Mouse (Mus musculus) adrenal gland, postnatal 4 days (tissue): ENCODE measurements around the gene Foxc1. TPM values are rescaled to one million over a fixed set of nuclear protein-coding genes. Genes with fewer than 3 reads are reported as not detected.

Experiments
- DNase-seq, 2 experiments: peaks; one replicate each; pipeline ENCODE4 v3.0.0; 2021 to 2022; ENCODE audit warnings: low spot score in 2 of 2, mixed read lengths in 2 of 2
- long read RNA-seq, 2 experiments: library from polyadenylated mRNA; stranded (forward); transcript quantifications; one replicate each; pipeline ENCODE4 v2.0.0; 2021
- total RNA-seq, 2 experiments: library from RNA; stranded (reverse); gene quantifications; 2 replicates each; pipeline ENCODE4 v1.2.3; 2021

Gene Foxc1
- total RNA-seq, result 10 to 100 TPM in 1 of 2 experiments, 1 to 10 TPM in 1; 9.7 to 13.4 TPM
- long read RNA-seq, experiment 1, full-length matches to known transcripts, result 14 of 14 reads
- long read RNA-seq, experiment 1, partial matches to known transcripts, result 0 of 14 reads
- long read RNA-seq, experiment 1, other reads (novel, unspliced or antisense), result 0 of 14 reads
- long read RNA-seq, experiment 2, full-length matches to known transcripts, result 44 of 44 reads
- long read RNA-seq, experiment 2, partial matches to known transcripts, result 0 of 44 reads
- long read RNA-seq, experiment 2, other reads (novel, unspliced or antisense), result 0 of 44 reads

GRCm38 (mm10) chr13:31806428-31806832, at the start of gene Foxc1:
TSS of gene Foxc1 (plus strand) at chr13:31806633.
- DNase-seq, result peak; percentile 66 to 79

DNA sequence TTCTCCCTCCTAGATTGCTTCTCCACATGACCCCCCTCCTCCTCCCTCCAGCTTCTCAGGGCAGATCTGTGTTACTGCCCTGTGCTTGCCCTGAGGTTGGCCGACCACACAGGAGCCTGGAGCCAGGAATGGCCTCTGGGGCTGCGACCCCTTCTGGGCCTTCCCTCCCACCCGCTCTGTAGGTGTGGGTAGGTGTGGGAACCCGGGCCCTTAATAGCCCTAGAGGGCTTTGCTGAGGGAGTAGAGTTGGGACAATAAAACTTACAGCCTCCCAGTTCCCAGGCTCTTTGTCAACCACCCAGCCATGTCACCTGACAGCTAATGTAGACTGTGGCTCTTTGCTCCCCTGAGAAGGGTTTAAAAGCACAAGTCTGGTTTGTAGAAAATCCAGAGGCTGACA, 46.0 kb upstream of the Foxc1 start:
- DNase-seq, result no peak

DNA sequence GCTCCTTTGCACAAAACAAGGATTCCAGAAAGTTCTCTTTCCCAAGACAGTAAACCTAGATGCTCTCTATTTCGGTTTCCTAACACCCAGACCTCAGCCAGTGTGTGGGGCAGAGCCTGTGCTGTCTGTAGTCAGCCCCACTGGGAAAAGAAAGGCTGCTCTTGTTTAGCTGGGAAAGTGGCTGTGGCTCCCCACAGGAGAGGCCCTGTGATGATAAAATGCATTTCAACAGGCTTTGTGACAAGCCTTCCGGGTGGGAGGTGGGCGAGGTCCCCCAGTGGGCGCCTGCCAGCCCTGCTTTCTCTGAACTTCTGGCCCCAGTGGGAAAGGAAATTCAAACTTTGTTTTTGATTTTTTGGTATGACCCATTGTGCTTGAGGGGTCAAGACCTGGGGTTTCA, 45.4 kb upstream of the Foxc1 start:
- no peak for DNase-seq

- no peak for DNase-seq
Observed at GRCm38 (mm10) chr13:31764419-31764818, 42.0 kb upstream of the Foxc1 start.

GRCm38 (mm10) chr13:31765564-31765963, 40.9 kb upstream of the Foxc1 start:
- no peak for DNase-seq

DNA sequence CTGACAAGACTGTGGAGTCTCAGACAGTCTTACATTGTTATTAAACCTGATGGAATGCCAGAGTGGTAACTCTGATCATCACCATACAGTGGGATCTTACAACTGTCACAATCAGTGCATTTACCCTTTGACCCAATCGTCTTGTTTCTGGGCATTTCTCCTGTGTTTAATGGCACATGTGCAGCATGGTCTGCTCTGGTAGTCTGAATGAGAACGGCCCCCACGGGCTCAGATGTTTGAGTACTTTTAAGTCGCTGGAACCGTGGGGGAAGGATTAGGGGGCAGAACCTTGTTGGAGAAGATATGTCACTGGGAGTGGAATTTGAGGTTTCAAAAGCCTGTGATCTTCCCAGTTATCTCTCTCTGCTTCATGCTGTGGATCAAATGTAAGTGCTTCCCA, 33.6 kb upstream of the Foxc1 start:
- DNase-seq, result no peak

GRCm38 (mm10) chr13:31775762-31776161, 30.7 kb upstream of the Foxc1 start:
- DNase-seq, result no peak

DNA sequence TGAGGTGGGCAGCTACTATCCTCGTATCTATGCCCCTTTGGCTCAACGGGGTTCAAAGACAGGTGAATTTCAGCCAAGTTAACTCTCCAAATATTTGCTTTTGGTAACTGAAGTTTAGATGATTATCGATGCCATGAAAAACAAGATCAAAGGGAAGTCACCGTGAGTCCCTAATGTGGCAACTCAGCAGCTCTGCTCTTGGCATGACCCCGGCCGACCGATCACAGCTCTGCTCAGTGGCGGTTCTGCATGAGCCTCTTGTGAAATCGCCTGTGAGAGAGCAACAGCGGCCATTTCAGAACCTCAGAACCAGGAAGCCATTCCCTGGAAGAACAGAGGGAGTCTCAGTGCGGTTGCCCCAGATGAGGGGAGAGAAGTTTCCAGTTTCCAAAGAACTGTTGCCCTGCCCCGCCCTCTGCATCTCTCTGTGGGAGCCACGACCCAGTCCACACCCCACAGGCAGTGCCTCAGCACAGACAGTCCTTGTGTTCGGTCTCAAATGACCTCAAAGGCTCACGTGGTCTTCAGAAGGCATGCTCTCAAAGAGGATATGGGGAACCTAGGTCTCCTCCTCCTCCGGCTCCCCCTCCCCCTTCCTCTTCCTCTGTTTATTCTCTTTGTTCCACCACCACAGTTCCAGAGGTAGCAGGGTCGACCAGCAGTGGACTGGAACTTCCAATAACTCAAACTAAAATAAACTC, 27.0 kb upstream of the Foxc1 start:
- no peak for DNase-seq

DNA sequence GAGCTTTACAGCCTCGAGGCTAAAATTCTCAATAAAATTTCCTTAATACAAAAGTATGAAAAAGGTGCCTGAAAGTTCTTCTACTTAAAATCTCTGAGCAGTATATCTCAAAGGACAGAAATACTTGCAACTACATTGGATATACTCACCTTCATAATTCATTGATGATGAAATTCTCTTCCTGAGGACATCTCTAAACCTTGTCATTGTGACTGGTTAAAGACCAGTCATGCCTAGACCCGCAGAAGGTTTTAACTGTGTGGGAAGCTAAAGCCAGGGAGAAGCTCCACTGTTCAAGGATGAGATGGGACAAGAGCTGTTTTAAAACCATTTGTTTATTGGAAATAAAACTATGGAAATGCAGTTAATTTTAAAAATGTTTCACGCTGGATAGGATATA, 26.1 kb upstream of the Foxc1 start:
- DNase-seq, result no peak

DNA sequence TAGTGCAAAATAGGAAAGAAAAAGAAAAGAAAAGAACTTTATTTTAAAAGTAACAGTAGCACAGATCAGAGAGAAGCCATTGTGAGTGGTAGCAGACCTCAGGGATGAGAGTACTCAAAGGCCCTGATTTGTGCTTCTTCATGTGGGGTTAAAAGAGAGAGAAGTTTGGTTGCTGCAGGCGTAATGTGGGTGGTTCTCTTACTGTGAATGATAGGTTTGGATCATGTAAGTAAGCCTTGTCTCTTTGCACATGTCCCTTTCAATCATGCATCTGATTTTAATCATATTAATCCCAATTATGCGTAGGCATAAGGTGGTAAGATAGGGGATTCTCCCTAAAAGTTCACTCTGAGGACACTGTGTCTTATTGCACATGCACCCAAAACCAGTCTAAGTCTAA, 24.4 kb upstream of the Foxc1 start:
- DNase-seq, result no peak

DNA sequence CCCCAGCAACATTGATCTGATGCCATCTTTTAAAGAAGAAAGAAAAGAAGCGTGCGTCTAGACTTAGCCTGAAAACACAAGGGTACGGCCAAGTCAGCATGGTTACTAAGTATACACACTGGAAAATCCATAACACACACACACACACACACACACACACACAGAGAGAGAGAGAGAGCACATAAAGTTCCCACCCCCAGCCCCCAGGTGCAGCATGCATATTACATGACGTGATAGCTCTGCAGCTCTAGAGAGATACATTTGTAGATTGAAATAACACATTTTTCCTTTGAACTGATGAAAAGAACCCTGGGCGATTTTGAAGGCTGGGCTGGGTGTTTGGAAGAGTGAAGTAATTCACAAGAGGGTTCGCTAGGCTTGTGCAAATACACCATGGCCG, 21.7 kb upstream of the Foxc1 start:
- no peak for DNase-seq

DNA sequence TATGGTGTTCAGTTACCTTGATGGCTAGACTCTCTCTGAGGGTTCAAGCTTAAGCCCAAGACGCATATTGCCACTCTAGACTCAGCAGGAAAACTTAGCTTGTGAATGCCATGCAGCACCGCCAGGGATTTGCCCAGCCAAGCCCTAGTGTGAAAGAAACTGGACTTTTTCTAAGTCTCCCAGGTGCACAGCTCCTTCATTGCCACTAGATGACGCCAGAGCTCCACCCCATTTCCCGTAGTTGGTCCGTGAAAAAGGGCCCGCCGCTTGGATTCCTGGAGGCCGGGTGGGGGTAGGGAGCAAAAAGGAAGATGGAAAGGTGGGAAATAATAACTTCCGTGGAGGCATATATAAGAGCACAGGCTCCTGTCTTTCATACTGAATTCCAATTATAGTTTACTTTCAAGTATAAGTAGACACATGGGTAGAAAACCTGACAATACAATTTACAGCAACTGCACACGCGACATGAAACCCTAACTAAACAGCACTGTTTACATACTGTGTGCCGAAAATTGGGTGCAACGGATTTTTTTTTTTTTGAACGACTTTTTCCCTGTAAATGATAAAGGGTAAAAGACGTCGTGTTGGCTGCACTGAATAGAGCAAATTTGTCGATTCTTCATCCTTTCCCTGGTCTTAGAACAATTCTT, 13.8 kb upstream of the Foxc1 start:
- no peak for DNase-seq

DNA sequence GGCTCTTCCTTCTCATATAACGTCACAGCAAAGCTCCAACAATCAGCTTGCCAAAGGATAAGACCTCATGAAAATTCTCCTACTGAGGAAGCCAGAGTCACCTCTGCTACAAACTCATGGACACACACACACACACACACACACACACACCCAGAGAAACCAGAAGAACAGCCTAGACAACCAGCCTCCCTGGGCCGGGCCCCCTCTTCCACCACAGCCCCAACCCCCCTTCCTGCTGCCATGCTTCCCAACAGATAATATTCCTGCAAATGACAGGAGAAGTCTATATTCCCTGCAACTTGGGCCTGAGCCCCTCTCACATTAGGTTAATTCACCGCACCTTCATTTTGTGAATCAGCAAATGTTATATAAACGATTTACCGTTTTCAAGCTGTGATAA, 13.3 kb upstream of the Foxc1 start:
- DNase-seq, result no peak

DNA sequence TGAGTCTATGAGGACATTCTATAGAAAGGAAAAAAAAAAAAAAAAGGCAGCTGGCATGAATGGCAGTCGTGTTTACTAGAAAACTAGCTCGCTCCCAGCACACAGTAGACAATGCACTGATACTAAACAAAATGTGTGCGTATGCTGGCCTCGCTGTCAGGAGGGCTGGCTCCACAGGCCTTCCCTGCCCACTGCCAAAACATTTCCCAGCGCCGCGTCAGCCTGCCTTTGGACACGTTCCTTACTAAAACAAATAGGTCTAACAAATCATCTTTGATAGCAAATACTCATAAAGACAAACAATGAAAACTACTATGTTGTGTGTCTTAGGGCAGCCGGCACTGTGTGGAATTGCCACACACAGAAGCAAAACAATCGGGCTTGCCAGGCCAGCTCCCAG, 9.1 kb upstream of the Foxc1 start:
- no peak for DNase-seq

GRCm38 (mm10) chr13:31798075-31798474, 8.4 kb upstream of the Foxc1 start:
- no peak for DNase-seq

- DNase-seq, result peak; percentile 72 to 78
Observed at GRCm38 (mm10) chr13:31800581-31801576, 5.6 kb upstream of the Foxc1 start.

DNA sequence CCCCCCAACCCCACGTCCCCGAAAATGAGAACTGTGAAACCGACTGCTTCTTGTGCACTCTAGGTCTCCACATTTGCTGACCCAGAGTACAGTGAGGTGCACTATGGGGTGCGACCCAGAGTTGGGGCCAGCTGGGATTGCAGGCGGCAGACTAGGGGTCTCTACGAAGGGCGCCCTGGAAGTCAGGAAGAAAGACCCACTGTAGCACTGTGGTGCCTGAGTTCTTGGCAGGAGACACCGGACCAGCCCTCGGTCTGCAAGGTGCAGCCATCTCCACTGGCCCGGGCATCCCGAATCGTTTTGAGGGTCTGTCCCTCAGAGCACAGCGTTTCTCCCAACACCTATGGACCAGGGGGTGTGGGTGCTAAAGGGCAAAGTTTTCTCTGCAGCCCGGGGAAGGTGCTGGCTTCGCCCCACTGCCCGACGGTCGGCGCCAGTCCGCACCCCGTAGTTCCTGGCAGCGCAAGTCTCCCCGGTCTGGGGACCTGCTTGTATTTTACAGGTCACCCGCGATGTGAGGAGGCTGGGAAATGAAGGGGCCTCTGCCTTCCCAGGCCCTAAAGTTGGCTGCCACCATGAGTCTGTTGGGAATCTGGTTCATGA, 4.6 kb upstream of the Foxc1 start:
- DNase-seq, result no peak

GRCm38 (mm10) chr13:31802447-31802846, 4.0 kb upstream of the Foxc1 start:
- no peak for DNase-seq

DNA sequence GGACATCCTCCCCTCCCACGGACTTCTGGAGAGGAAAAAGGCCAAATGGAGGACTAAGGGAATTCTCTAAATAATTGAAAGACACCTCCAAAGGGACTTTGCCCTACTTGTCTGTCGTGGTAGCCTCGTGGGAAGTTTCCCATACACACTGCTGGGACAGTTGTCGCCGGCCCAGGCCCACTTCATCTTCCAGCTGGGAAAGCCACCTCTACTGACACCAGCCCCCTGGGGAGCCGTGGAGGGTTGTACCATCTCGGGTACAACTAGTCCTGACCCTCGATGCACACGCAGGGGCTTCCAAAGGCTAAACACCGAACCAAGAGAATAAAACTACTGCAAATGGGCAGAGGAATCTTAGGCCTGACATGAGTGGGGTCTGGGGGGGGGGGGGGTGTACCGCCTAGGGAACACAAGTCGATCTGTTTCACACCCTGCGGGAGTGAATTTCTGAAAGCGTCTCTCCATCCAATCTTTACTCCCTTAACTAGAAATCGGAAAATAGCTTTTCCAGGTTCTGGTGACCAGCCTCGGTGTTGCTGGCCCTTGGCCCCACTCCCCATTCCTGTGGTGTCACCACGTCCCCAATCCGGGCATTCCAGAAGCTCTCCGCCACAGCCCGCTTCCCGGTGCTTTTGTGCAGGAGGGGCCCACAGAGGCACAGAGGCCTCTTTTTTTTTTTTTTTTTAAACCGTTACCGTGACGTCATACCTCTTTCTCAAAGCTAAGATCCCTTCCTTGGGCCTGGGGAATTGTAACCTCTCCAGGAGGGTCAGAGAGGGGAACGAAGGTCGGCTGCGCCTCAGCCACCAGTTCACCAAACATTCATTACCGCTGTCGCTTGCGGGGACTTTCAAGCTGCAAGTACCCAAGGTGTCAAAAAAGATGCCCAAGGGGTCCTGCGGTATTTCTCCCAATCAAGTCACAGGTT, 3.0 kb upstream of the Foxc1 start:
- no peak for DNase-seq

GRCm38 (mm10) chr13:31804571-31804970, 1.9 kb upstream of the Foxc1 start:
- no peak for DNase-seq
